Mouse (Mus musculus) hindbrain, embryonic 16.5 days (tissue): Measurements from ENCODE around the gene Ckap2l. TPM values are rescaled to one million over a fixed set of nuclear protein-coding genes. Genes with fewer than 3 reads are reported as not detected.

Experiments
- ATAC-seq: fragments of 200-750 bp; cut with Nextera tagmentation; 2 replicates; pipeline ENCODE4 v1.8.0; 2017; ENCODE audit warnings: moderate TSS enrichment, moderate library complexity
- H3K27ac ChIP-seq: fragments of 300-500 bp; sonication (generic); 2 replicates; pipeline ENCODE4 v1.5.1; 2014; ENCODE audit warnings: low read depth, mild to moderate bottlenecking, control low read depth, low read length, moderate library complexity
- H3K27me3 ChIP-seq: fragments of 300-500 bp; sonication (generic); replicated peaks from 2 replicates; pipeline ENCODE4 v1.6.1; 2014; ENCODE audit warnings: low read length; ENCODE audit not compliant: control insufficient read depth, insufficient read depth
- H3K36me3 ChIP-seq: fragments of 300-500 bp; sonication (generic); 2 replicates; pipeline ENCODE4 v1.6.1; 2014; ENCODE audit warnings: mild to moderate bottlenecking, low read length, moderate library complexity, mixed read lengths; ENCODE audit not compliant: control insufficient read depth, insufficient read depth
- H3K4me1 ChIP-seq: fragments of 300-500 bp; sonication (generic); 2 replicates; pipeline ENCODE4 v1.6.1; 2014; ENCODE audit warnings: low read depth, low read length; ENCODE audit not compliant: control insufficient read depth, insufficient read depth
- H3K4me2 ChIP-seq: fragments of 300-500 bp; sonication (generic); 2 replicates; pipeline ENCODE4 v1.6.1; 2014; ENCODE audit warnings: mild to moderate bottlenecking, low read length, control low read depth, moderate library complexity
- H3K4me3 ChIP-seq: fragments of 300-500 bp; sonication (generic); 2 replicates; pipeline ENCODE4 v1.5.1; 2014; ENCODE audit warnings: mild to moderate bottlenecking, low read length, control low read depth, moderate library complexity
- H3K9ac ChIP-seq: fragments of 300-500 bp; sonication (generic); 2 replicates; pipeline ENCODE4 v1.6.1; 2014; ENCODE audit warnings: low read depth, mild to moderate bottlenecking, control low read depth, low read length, moderate library complexity
- H3K9me3 ChIP-seq: fragments of 300-500 bp; sonication (generic); 2 replicates; pipeline ENCODE4 v1.6.1; 2014; ENCODE audit warnings: mild to moderate bottlenecking, low read length, moderate library complexity; ENCODE audit not compliant: control insufficient read depth
- WGBS: fragments of 180-500 bp; shearing (Covaris S2); extraction: QIAGEN DNeasy Blood & Tissue Kit; methylation state at CpG from one replicate; pipeline ENCODE4 v1.1.7; 2014; 5-methylcytosine and 5-hydroxymethylcytosine counted together
- polyA plus RNA-seq: library from polyadenylated mRNA; unstranded; fragments of >200 nt; fragmentation: Nextera tagmentation; extraction: Ambion mirVana; gene quantifications from 2 replicates; pipeline ENCODE4 v1.2.1, GENCODE M21; 2015

Gene Ckap2l
- polyA plus RNA-seq, 1 experiment from 2014 or later = 9.7 TPM

GRCm38 (mm10) chr2:129256006-129256405 lies 41.0 kb downstream of the Ckap2l start:
- no peak overlapping the region for H3K9ac ChIP-seq
- no peaks in the 10 kb centered on the region for H3K36me3 ChIP-seq
- no peaks in the 10 kb centered on the region for H3K27me3 ChIP-seq
- H3K4me3 ChIP-seq = no peak overlapping the region
- H3K4me1 ChIP-seq = no peaks in the 10 kb centered on the region
- ATAC-seq = no peak
- no peak overlapping the region for H3K4me2 ChIP-seq
- 70% methylated on average over 4 of the region's 4 CpGs for WGBS
- no peak overlapping the region for H3K27ac ChIP-seq
- no peaks in the 10 kb centered on the region for H3K9me3 ChIP-seq

GRCm38 (mm10) chr2:129254076-129254475 lies 42.9 kb downstream of the Ckap2l start:
- Histone ChIP-seq H3K9me3 (no peaks in the 10 kb centered on the region), H3K4me1 (no peaks in the 10 kb centered on the region), H3K27ac (no peak overlapping the region), H3K36me3 (no peaks in the 10 kb centered on the region), H3K9ac (no peak overlapping the region), H3K4me3 (no peak overlapping the region), H3K27me3 (no peaks in the 10 kb centered on the region), H3K4me2 (no peak overlapping the region)
- 78% methylated on average over 2 of the region's 2 CpGs for WGBS
- ATAC-seq = no peak

- 66% methylated on average over 2 of the region's 2 CpGs for WGBS
- H3K9ac ChIP-seq = no peak overlapping the region
Measured at GRCm38 (mm10) chr2:129253631-129253970, 43.4 kb downstream of the Ckap2l start.

GRCm38 (mm10) chr2:129252836-129253630 lies 44.0 kb downstream of the Ckap2l start:
- no peak for ATAC-seq
- no peaks in the 10 kb centered on the region for H3K36me3 ChIP-seq
- 87% methylated on average over 19 of the region's 19 CpGs for WGBS
- H3K27me3 ChIP-seq = no peaks in the 10 kb centered on the region
- H3K4me3 ChIP-seq = no peak overlapping the region
- no peak overlapping the region for H3K4me2 ChIP-seq
- no peaks in the 10 kb centered on the region for H3K4me1 ChIP-seq
- H3K9ac ChIP-seq = no peak overlapping the region
- H3K27ac ChIP-seq = no peak overlapping the region
- H3K9me3 ChIP-seq = no peaks in the 10 kb centered on the region

More at GRCm38 (mm10) chr2:129253631-129253970, 43.4 kb downstream of the Ckap2l start:
- Histone ChIP-seq H3K4me2 (no peak overlapping the region), H3K27me3 (no peaks in the 10 kb centered on the region), H3K27ac (no peak overlapping the region), H3K36me3 (no peaks in the 10 kb centered on the region), H3K4me1 (no peaks in the 10 kb centered on the region), H3K4me3 (no peak overlapping the region), H3K9me3 (no peaks in the 10 kb centered on the region)
- ATAC-seq = no peak

GRCm38 (mm10) chr2:129249321-129249720 lies 47.7 kb downstream of the Ckap2l start:
- H3K36me3 ChIP-seq = no peaks in the 10 kb centered on the region
- H3K27ac ChIP-seq = no peak overlapping the region
- H3K9me3 ChIP-seq = no peaks in the 10 kb centered on the region
- no peak overlapping the region for H3K4me3 ChIP-seq
- ATAC-seq = no peak
- no peak overlapping the region for H3K4me2 ChIP-seq
- H3K9ac ChIP-seq = no peak overlapping the region
- H3K27me3 ChIP-seq = no peaks in the 10 kb centered on the region
- H3K4me1 ChIP-seq = no peaks in the 10 kb centered on the region
- 79% methylated on average over 1 of the region's 1 CpGs for WGBS

GRCm38 (mm10) chr2:129247707-129248121 lies 49.3 kb downstream of the Ckap2l start:
- 95% methylated on average over 7 of the region's 7 CpGs for WGBS

GRCm38 (mm10) chr2:129246924-129247323 lies 50.1 kb downstream of the Ckap2l start:
- no peaks in the 10 kb centered on the region for H3K27me3 ChIP-seq
- H3K4me2 ChIP-seq = no peak overlapping the region
- no peaks in the 10 kb centered on the region for H3K4me1 ChIP-seq
- H3K9ac ChIP-seq = no peak overlapping the region
- H3K4me3 ChIP-seq = no peak overlapping the region
- no peaks in the 10 kb centered on the region for H3K9me3 ChIP-seq
- H3K27ac ChIP-seq = no peak overlapping the region
- 97% methylated on average over 12 of the region's 12 CpGs for WGBS
- no peaks in the 10 kb centered on the region for H3K36me3 ChIP-seq
- ATAC-seq = no peak

More at GRCm38 (mm10) chr2:129247707-129248121, 49.3 kb downstream of the Ckap2l start:
- no peak overlapping the region for H3K4me2 ChIP-seq
- H3K4me3 ChIP-seq = no peak overlapping the region
- H3K36me3 ChIP-seq = no peaks in the 10 kb centered on the region
- H3K9ac ChIP-seq = no peak overlapping the region
- no peaks in the 10 kb centered on the region for H3K4me1 ChIP-seq
- no peaks in the 10 kb centered on the region for H3K9me3 ChIP-seq
- H3K27ac ChIP-seq = no peak overlapping the region
- H3K27me3 ChIP-seq = no peaks in the 10 kb centered on the region
- ATAC-seq = no peak

GRCm38 (mm10) chr2:129246436-129246835 lies 50.6 kb downstream of the Ckap2l start:
- H3K27ac ChIP-seq = no peak overlapping the region
- 78% methylated on average over 7 of the region's 7 CpGs for WGBS
- ATAC-seq = no peak

GRCm38 (mm10) chr2:129245618-129246017 lies 51.4 kb downstream of the Ckap2l start:
- Histone ChIP-seq H3K27me3 (no peaks in the 10 kb centered on the region), H3K9ac (no peak overlapping the region), H3K36me3 (no peaks in the 10 kb centered on the region), H3K9me3 (no peaks in the 10 kb centered on the region), H3K27ac (no peak overlapping the region), H3K4me2 (no peak overlapping the region), H3K4me1 (no peaks in the 10 kb centered on the region), H3K4me3 (no peak overlapping the region)
- 59% methylated on average over 5 of the region's 5 CpGs for WGBS
- no peak for ATAC-seq

More at GRCm38 (mm10) chr2:129246436-129246835, 50.6 kb downstream of the Ckap2l start:
- H3K4me3 ChIP-seq = no peak overlapping the region
- no peak overlapping the region for H3K4me2 ChIP-seq
- no peaks in the 10 kb centered on the region for H3K27me3 ChIP-seq
- no peaks in the 10 kb centered on the region for H3K4me1 ChIP-seq
- no peaks in the 10 kb centered on the region for H3K9me3 ChIP-seq
- H3K9ac ChIP-seq = no peak overlapping the region
- H3K36me3 ChIP-seq = no peaks in the 10 kb centered on the region
